Mouse (Mus musculus) CD4-positive, CD25-positive, alpha-beta regulatory T cell, adult 4 months (primary cell): Measurements from ENCODE around the gene Lrrc75a. TPM values are rescaled to one million over a fixed set of nuclear protein-coding genes. Genes with fewer than 3 reads are reported as not detected.

ENCODE experiments used
- polyA plus RNA-seq, 2 experiments: library from polyadenylated mRNA; unstranded; fragments of 100-300 nt; shearing (Covaris generic); gene quantifications; one replicate each; pipeline ENCODE4 v1.2.1; 2017

The Lrrc75a gene
- polyA plus RNA-seq, 2 experiments from 2014 or later = 1.9 to 4.6 TPM

Other genes starting within 250 kb of the Lrrc75a start
- 10 to 100 TPM in 1 of 2 experiments, 1 to 10 TPM in 1; 9.2 to 13.9 TPM for gene Pigl, start 190.1 kb downstream of the Lrrc75a start, polyA plus RNA-seq
- 100 to 1,000 TPM; 170 to 205 TPM for gene Ncor1, start 190.0 kb downstream of the Lrrc75a start, polyA plus RNA-seq
- 1 to 10 TPM in 1 of 2 experiments, under 1 TPM in 1; 0.74 to 2.3 TPM for gene Cenpv, start 109.3 kb downstream of the Lrrc75a start, polyA plus RNA-seq
- gene Ubb, start 97.4 kb downstream of the Lrrc75a start, polyA plus RNA-seq = 1,000 to 10,000 TPM; 5,826 to 7,831 TPM
- 10 to 100 TPM; 65.8 to 93.5 TPM for gene Trpv2, start 74.0 kb downstream of the Lrrc75a start, polyA plus RNA-seq
- gene Mmgt2, start 141 bp upstream of the Lrrc75a start, polyA plus RNA-seq = 10 to 100 TPM; 42.9 to 59.1 TPM
- gene Zfp287, start 83.4 kb upstream of the Lrrc75a start, polyA plus RNA-seq = 10 to 100 TPM; 16.9 to 20.4 TPM
- gene Gm10428, start 104.6 kb upstream of the Lrrc75a start, polyA plus RNA-seq = not detected
- gene Zfp286, start 140.9 kb upstream of the Lrrc75a start, polyA plus RNA-seq = 1 to 10 TPM; 3.8 to 4.3 TPM
- gene Trim16, start 171.7 kb upstream of the Lrrc75a start, polyA plus RNA-seq = 1 to 10 TPM; 2.5 to 4.3 TPM
- gene Fbxw10, start 198.5 kb upstream of the Lrrc75a start, polyA plus RNA-seq = 1 to 10 TPM; 8.4 to 9.6 TPM
- gene Tvp23b, start 230.9 kb upstream of the Lrrc75a start, polyA plus RNA-seq = 10 to 100 TPM; 57.6 to 61.6 TPM